Mouse (Mus musculus): ENCODE results near the gene Ephb2. TPM values are rescaled to one million over a fixed set of nuclear protein-coding genes. Genes with fewer than 3 reads are reported as not detected.

Gene Ephb2
- polyA plus RNA-seq, 1 experiment, result 0.49 TPM

GRCm38 (mm10) chr4:136754256-136754655 lies 81.5 kb downstream of the Ephb2 start:
- peaks cover 6% of the 10 kb centered on the region for H3K4me1 ChIP-seq (ENCODE audit: control insufficient read depth, insufficient read depth, low read length)
- H3K27me3 ChIP-seq (ENCODE audit: control insufficient read depth, insufficient read depth, low read length), result 0 out of 2 replicates have a peak, but pooled peaks cover 2% of the 10 kb centered on the region
- TF ChIP-seq POLR2A (IDR thresholded peaks at IDR 0.05; ENCODE audit: control insufficient read depth, low read depth, low read length) (no peak), CTCF (IDR thresholded peaks at IDR 0.05; ENCODE audit: control insufficient read depth, insufficient read depth, insufficient replicate concordance, low read depth, low read length) (no peak)
- no peaks in the 10 kb centered on the region for H3K36me3 ChIP-seq (ENCODE audit: control insufficient read depth, insufficient read depth, low read length)
- H3K4me3 ChIP-seq (ENCODE audit: control insufficient read depth, low read depth, low read length), result no peak overlapping the region
- H3K27ac ChIP-seq (ENCODE audit: control insufficient read depth, insufficient read depth, low read depth, low read length), result no peak overlapping the region

GRCm38 (mm10) chr4:136751355-136752020 lies 84.3 kb downstream of the Ephb2 start:
- Histone ChIP-seq H3K4me1 (ENCODE audit: control insufficient read depth, insufficient read depth, low read length) (peaks cover 6% of the 10 kb centered on the region), H3K27me3 (ENCODE audit: control insufficient read depth, insufficient read depth, low read length) (0 out of 2 replicates have a peak, but pooled peaks cover 2% of the 10 kb centered on the region), H3K36me3 (ENCODE audit: control insufficient read depth, insufficient read depth, low read length) (no peaks in the 10 kb centered on the region), H3K4me3 (ENCODE audit: control insufficient read depth, low read depth, low read length) (no peak overlapping the region), H3K27ac (ENCODE audit: control insufficient read depth, insufficient read depth, low read depth, low read length) (no peak overlapping the region)
- TF ChIP-seq POLR2A (IDR thresholded peaks at IDR 0.05; ENCODE audit: control insufficient read depth, low read depth, low read length), result no peak
- no peak for TF ChIP-seq CTCF (IDR thresholded peaks at IDR 0.05; ENCODE audit: control insufficient read depth, insufficient read depth, insufficient replicate concordance, low read depth, low read length)

- TF ChIP-seq POLR2A (IDR thresholded peaks at IDR 0.05; ENCODE audit: control insufficient read depth, low read depth, low read length) (no peak), CTCF (IDR thresholded peaks at IDR 0.05; ENCODE audit: control insufficient read depth, insufficient read depth, insufficient replicate concordance, low read depth, low read length) (no peak)
- peaks cover 2% of the 10 kb centered on the region for H3K4me1 ChIP-seq (ENCODE audit: control insufficient read depth, insufficient read depth, low read length)
- 0 out of 2 replicates have a peak, but pooled peaks cover 2% of the 10 kb centered on the region for H3K27me3 ChIP-seq (ENCODE audit: control insufficient read depth, insufficient read depth, low read length)
- no peak overlapping the region for H3K27ac ChIP-seq (ENCODE audit: control insufficient read depth, insufficient read depth, low read depth, low read length)
- H3K4me3 ChIP-seq (ENCODE audit: control insufficient read depth, low read depth, low read length), result no peak overlapping the region
- no peaks in the 10 kb centered on the region for H3K36me3 ChIP-seq (ENCODE audit: control insufficient read depth, insufficient read depth, low read length)
These were observed 85.0 kb downstream of the Ephb2 start for GRCm38 (mm10) chr4:136750578-136751338.

GRCm38 (mm10) chr4:136749851-136750577 lies 85.8 kb downstream of the Ephb2 start:
- no peak overlapping the region for H3K4me3 ChIP-seq (ENCODE audit: control insufficient read depth, low read depth, low read length)
- no peaks in the 10 kb centered on the region for H3K36me3 ChIP-seq (ENCODE audit: control insufficient read depth, insufficient read depth, low read length)
- no peak overlapping the region for H3K27ac ChIP-seq (ENCODE audit: control insufficient read depth, insufficient read depth, low read depth, low read length)
- H3K27me3 ChIP-seq (ENCODE audit: control insufficient read depth, insufficient read depth, low read length), result no peaks in the 10 kb centered on the region
- no peaks in the 10 kb centered on the region for H3K4me1 ChIP-seq (ENCODE audit: control insufficient read depth, insufficient read depth, low read length)
- no peak for TF ChIP-seq CTCF (IDR thresholded peaks at IDR 0.05; ENCODE audit: control insufficient read depth, insufficient read depth, insufficient replicate concordance, low read depth, low read length)
- TF ChIP-seq POLR2A (IDR thresholded peaks at IDR 0.05; ENCODE audit: control insufficient read depth, low read depth, low read length), result no peak

GRCm38 (mm10) chr4:136749431-136749830 lies 86.4 kb downstream of the Ephb2 start:
- no peak for TF ChIP-seq POLR2A (IDR thresholded peaks at IDR 0.05; ENCODE audit: control insufficient read depth, low read depth, low read length)
- TF ChIP-seq CTCF (IDR thresholded peaks at IDR 0.05; ENCODE audit: control insufficient read depth, insufficient read depth, insufficient replicate concordance, low read depth, low read length), result no peak
- no peak overlapping the region for H3K4me3 ChIP-seq (ENCODE audit: control insufficient read depth, low read depth, low read length)
- H3K27ac ChIP-seq (ENCODE audit: control insufficient read depth, insufficient read depth, low read depth, low read length), result no peak overlapping the region
- H3K27me3 ChIP-seq (ENCODE audit: control insufficient read depth, insufficient read depth, low read length), result no peaks in the 10 kb centered on the region
- H3K4me1 ChIP-seq (ENCODE audit: control insufficient read depth, insufficient read depth, low read length), result no peaks in the 10 kb centered on the region
- H3K36me3 ChIP-seq (ENCODE audit: control insufficient read depth, insufficient read depth, low read length), result no peaks in the 10 kb centered on the region

GRCm38 (mm10) chr4:136748842-136749392 lies 86.9 kb downstream of the Ephb2 start:
- Histone ChIP-seq H3K27ac (ENCODE audit: control insufficient read depth, insufficient read depth, low read depth, low read length) (no peak overlapping the region), H3K36me3 (ENCODE audit: control insufficient read depth, insufficient read depth, low read length) (no peaks in the 10 kb centered on the region), H3K27me3 (ENCODE audit: control insufficient read depth, insufficient read depth, low read length) (no peaks in the 10 kb centered on the region), H3K4me3 (ENCODE audit: control insufficient read depth, low read depth, low read length) (no peak overlapping the region), H3K4me1 (ENCODE audit: control insufficient read depth, insufficient read depth, low read length) (no peaks in the 10 kb centered on the region)
- no peak for TF ChIP-seq CTCF (IDR thresholded peaks at IDR 0.05; ENCODE audit: control insufficient read depth, insufficient read depth, insufficient replicate concordance, low read depth, low read length)
- TF ChIP-seq POLR2A (IDR thresholded peaks at IDR 0.05; ENCODE audit: control insufficient read depth, low read depth, low read length), result no peak

Measured in testis, adult 2 months (tissue).